Mouse (Mus musculus) MEL (cell line): ENCODE measurements at regions not wholly inside any gene's neighbourhood (a gene's known extent, or its start where the extent isn't known, plus 50 kb on each side); places are given as distances from the start of the nearest gene placed in this dataset.

Source experiments
- DNase-seq: peaks from one replicate; pipeline ENCODE4 v3.0.0; 2011; ENCODE audit warnings: low read depth, low spot score
- H3K27ac ChIP-seq: 2 replicates; pipeline ENCODE4 v1.5.1; 2012; ENCODE audit warnings: low read depth, mild to moderate bottlenecking, control low read depth, low read length, moderate library complexity; ENCODE audit not compliant: control insufficient read depth
- H3K27me3 ChIP-seq, 2 experiments: fragments of 150-350 bp in 1 of 2; sonication (generic) in 1 of 2; 2 replicates each; pipeline ENCODE4 v1.6.1; 2012; ENCODE audit warnings: low read length in 2 of 2, mild to moderate bottlenecking in 2 of 2, improper control_type of control experiment in 1 of 2, moderate library complexity in 1 of 2; ENCODE audit not compliant: insufficient read depth in 2 of 2, control insufficient read depth in 1 of 2
- H3K36me3 ChIP-seq, 2 experiments: 2 replicates each; pipeline ENCODE4 v1.6.1; 2012 to 2014; ENCODE audit warnings: low read length in 2 of 2, improper control_type of control experiment in 1 of 2, inconsistent platforms in 1 of 2, mild to moderate bottlenecking in 1 of 2; ENCODE audit not compliant: insufficient read depth in 2 of 2, control insufficient read depth in 1 of 2
- H3K4me1 ChIP-seq, 2 experiments: fragments of 150-350 bp in 1 of 2; sonication (generic) in 1 of 2; 2 replicates each; pipeline ENCODE4 v1.6.1; 2012; ENCODE audit warnings: low read length in 2 of 2, improper control_type of control experiment in 1 of 2, mild to moderate bottlenecking in 1 of 2; ENCODE audit not compliant: insufficient read depth in 2 of 2, control insufficient read depth in 1 of 2
- H3K4me3 ChIP-seq, 2 experiments: fragments of 150-350 bp in 1 of 2; sonication (generic) in 1 of 2; 2 replicates each; pipeline ENCODE4 v1.5.1; 2012; ENCODE audit warnings: low read depth in 2 of 2, low read length in 2 of 2, mild to moderate bottlenecking in 2 of 2, moderate library complexity in 2 of 2, control low read depth in 1 of 2, improper control_type of control experiment in 1 of 2; ENCODE audit not compliant: control insufficient read depth in 1 of 2, insufficient read depth in 1 of 2
- H3K79me2 ChIP-seq: 2 replicates; pipeline ENCODE4 v1.6.1; 2012; ENCODE audit warnings: mild to moderate bottlenecking, low read length, moderate library complexity; ENCODE audit not compliant: control insufficient read depth, poor library complexity, insufficient read depth
- H3K9ac ChIP-seq: 2 replicates; pipeline ENCODE4 v1.6.1; 2012; ENCODE audit warnings: low read depth, mild to moderate bottlenecking, control low read depth, low read length, moderate library complexity; ENCODE audit not compliant: control insufficient read depth, poor library complexity, severe bottlenecking
- H3K9me3 ChIP-seq: fragments of 150-350 bp; sonication (generic); replicated peaks from 2 replicates; pipeline ENCODE4 v1.6.1; 2012; ENCODE audit warnings: mild to moderate bottlenecking, low read length, improper control_type of control experiment, moderate library complexity; ENCODE audit not compliant: insufficient read depth
- CHD1 ChIP-seq: IDR thresholded peaks from 2 replicates; pipeline ENCODE4 v1.6.1; 2012; ENCODE audit warnings: low read depth, mild to moderate bottlenecking, inconsistent platforms, low read length, improper control_type of control experiment
- CHD2 ChIP-seq: IDR thresholded peaks from 2 replicates; pipeline ENCODE4 v1.6.1; 2011; ENCODE audit warnings: low read length, improper control_type of control experiment
- CTCF ChIP-seq, 3 experiments: IDR thresholded peaks in 2 of 3; conservative IDR thresholded peaks in 1 of 3; 2 replicates each; pipeline ENCODE4 v1.5.1; 2011 to 2012; ENCODE audit warnings: low read length in 3 of 3, low read depth in 2 of 3, mild to moderate bottlenecking in 2 of 3, improper control_type of control experiment in 1 of 3, inconsistent platforms in 1 of 3, mixed read lengths in 1 of 3, moderate library complexity in 1 of 3; ENCODE audit not compliant: control insufficient read depth in 1 of 3, insufficient read depth in 1 of 3, poor library complexity in 1 of 3, severe bottlenecking in 1 of 3
- E2F4 ChIP-seq: IDR thresholded peaks from 2 replicates; pipeline ENCODE4 v1.6.1; 2011; ENCODE audit warnings: low read depth, low read length, improper control_type of control experiment, borderline replicate concordance
- EP300 ChIP-seq, 2 experiments: IDR thresholded peaks; 2 replicates each; pipeline ENCODE4 v1.6.1; 2011; ENCODE audit warnings: improper control_type of control experiment in 2 of 2, low read length in 2 of 2, low read depth in 1 of 2, mild to moderate bottlenecking in 1 of 2
- ETS1 ChIP-seq: IDR thresholded peaks from 2 replicates; pipeline ENCODE4 v1.6.1; 2012; ENCODE audit warnings: low read depth, mild to moderate bottlenecking, inconsistent platforms, low read length, improper control_type of control experiment, moderate library complexity
- GABPA ChIP-seq: IDR thresholded peaks from 2 replicates; pipeline ENCODE4 v1.6.1; 2012; ENCODE audit warnings: low read depth, mild to moderate bottlenecking, inconsistent platforms, low read length, improper control_type of control experiment, moderate library complexity
- JUND ChIP-seq: IDR thresholded peaks from 2 replicates; pipeline ENCODE4 v1.6.1; 2011; ENCODE audit warnings: low read depth, mild to moderate bottlenecking, improper control_type of control experiment, low read length
- MEF2A ChIP-seq: IDR thresholded peaks from 2 replicates; pipeline ENCODE4 v1.6.1; 2014; ENCODE audit warnings: low read depth, mild to moderate bottlenecking, inconsistent platforms, low read length, improper control_type of control experiment; ENCODE audit not compliant: poor library complexity, insufficient replicate concordance, severe bottlenecking; ENCODE audit errors: extremely low read depth
- MXI1 ChIP-seq: IDR thresholded peaks from 2 replicates; pipeline ENCODE4 v1.6.1; 2011; ENCODE audit warnings: mild to moderate bottlenecking, low read depth, low read length, improper control_type of control experiment
- NRF1 ChIP-seq: IDR thresholded peaks from 2 replicates; pipeline ENCODE4 v1.6.1; 2014; ENCODE audit warnings: low read depth, mild to moderate bottlenecking, inconsistent platforms, low read length, improper control_type of control experiment, moderate library complexity; ENCODE audit not compliant: poor library complexity, insufficient read depth, severe bottlenecking
- POLR2AphosphoS2 ChIP-seq: IDR thresholded peaks from 2 replicates; pipeline ENCODE4 v1.6.1; 2011; ENCODE audit warnings: low read length, improper control_type of control experiment
- UBTF ChIP-seq: IDR thresholded peaks from 2 replicates; pipeline ENCODE4 v1.6.1; 2012; ENCODE audit warnings: low read depth, mild to moderate bottlenecking, inconsistent platforms, low read length, improper control_type of control experiment, moderate library complexity, borderline replicate concordance; ENCODE audit not compliant: insufficient read depth
- USF1 ChIP-seq: IDR thresholded peaks from 2 replicates; pipeline ENCODE4 v1.6.1; 2014; ENCODE audit warnings: low read depth, mild to moderate bottlenecking, inconsistent platforms, low read length, improper control_type of control experiment, moderate library complexity
- ZC3H11A ChIP-seq: IDR thresholded peaks from 2 replicates; pipeline ENCODE4 v1.6.1; 2012; ENCODE audit warnings: low read depth, mild to moderate bottlenecking, inconsistent platforms, low read length, improper control_type of control experiment

- H3K27me3 ChIP-seq, result no peaks in the 10 kb centered on the region
- no peaks in the 10 kb centered on the region for H3K4me1 ChIP-seq
- no peak overlapping the region for H3K4me3 ChIP-seq
- no peaks in the 10 kb centered on the region for H3K79me2 ChIP-seq
- H3K9ac ChIP-seq, result no peak overlapping the region
- no peak for DNase-seq
- H3K9me3 ChIP-seq, result no peaks in the 10 kb centered on the region
- no peak overlapping the region for H3K27ac ChIP-seq
- H3K36me3 ChIP-seq, result no peaks in the 10 kb centered on the region
- TF ChIP-seq USF1, result no peak
- TF ChIP-seq GABPA, result no peak
- TF ChIP-seq MXI1, result no peak
- no peak for TF ChIP-seq MEF2A
- no peak for TF ChIP-seq NRF1
- no peak for TF ChIP-seq UBTF
- no peak for TF ChIP-seq CHD2
- TF ChIP-seq JUND, result no peak
- TF ChIP-seq CTCF (IDR thresholded peaks at IDR 0.05 in 2 of 3, conservative IDR thresholded peaks at IDR 0.05 in 1 of 3; ENCODE audit: control insufficient read depth in 1 of 3, insufficient read depth in 1 of 3, low read depth in 2 of 3, low read length in 3 of 3, poor library complexity in 1 of 3, severe bottlenecking in 1 of 3), result no peak
Observed at GRCm38 (mm10) chr1:121795024-121795786, 227.4 kb upstream of the Ddx18 start.

- no peak for DNase-seq
- no peaks in the 10 kb centered on the region; a peak in 2 of 4 replicates for H3K27me3 ChIP-seq
- no peaks in the 10 kb centered on the region for H3K36me3 ChIP-seq
- H3K4me3 ChIP-seq, result no peak overlapping the region
- H3K27ac ChIP-seq, result no peak overlapping the region
- H3K4me1 ChIP-seq, result no peaks in the 10 kb centered on the region
- no peaks in the 10 kb centered on the region for H3K79me2 ChIP-seq
- no peaks in the 10 kb centered on the region for H3K9me3 ChIP-seq
- no peak overlapping the region for H3K9ac ChIP-seq
- TF ChIP-seq ETS1, result no peak
- no peak for TF ChIP-seq CHD1
Observed at GRCm38 (mm10) chr1:121785631-121786030, 217.8 kb upstream of the Ddx18 start.

GRCm38 (mm10) chr1:121773988-121774387, 206.2 kb upstream of the Ddx18 start:
- H3K79me2 ChIP-seq, result no peaks in the 10 kb centered on the region
- no peaks in the 10 kb centered on the region for H3K9me3 ChIP-seq
- H3K27ac ChIP-seq, result no peak overlapping the region
- no peak overlapping the region for H3K4me3 ChIP-seq
- H3K27me3 ChIP-seq, result no peaks in the 10 kb centered on the region
- H3K9ac ChIP-seq, result no peak overlapping the region
- H3K4me1 ChIP-seq, result no peaks in the 10 kb centered on the region
- no peaks in the 10 kb centered on the region for H3K36me3 ChIP-seq
- TF ChIP-seq E2F4, result no peak
- no peak for TF ChIP-seq ZC3H11A
- no peak for TF ChIP-seq EP300 (IDR thresholded peaks at IDR 0.05; ENCODE audit: low read depth in 1 of 2, low read length in 2 of 2)
- no peak for TF ChIP-seq NRF1
- no peak for TF ChIP-seq POLR2AphosphoS2
- no peak for DNase-seq
